Mouse (Mus musculus) c-Kit-positive CD71-positive TER-119-positive erythroid progenitor cells, embryonic 14.5 days (primary cell): ENCODE measurements around the gene Tex2.

Experiments used
- DNase-seq: peaks from one replicate; pipeline ENCODE4 v3.0.0-alpha.2; 2013; ENCODE audit warnings: low spot score

Tex2 gene

DNA sequence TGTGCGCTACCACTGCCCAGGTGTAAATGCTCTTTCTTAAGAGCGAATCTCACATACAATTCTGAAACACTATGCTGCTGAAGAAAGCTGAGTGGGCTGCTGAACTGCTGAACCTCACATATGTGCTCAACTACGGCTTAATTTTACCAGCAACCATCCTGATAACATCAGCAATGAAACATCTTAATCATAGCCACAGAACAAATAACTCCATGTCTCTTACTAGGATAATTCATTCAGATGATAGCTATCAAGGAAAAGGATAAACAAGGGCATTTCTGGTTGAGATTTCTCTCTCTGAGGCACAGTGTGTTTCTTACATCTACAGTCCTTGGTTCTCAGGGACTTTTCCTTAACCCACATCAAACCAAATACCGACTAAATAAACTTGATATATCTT lies 128.3 kb downstream of the Tex2 start:
- DNase-seq: no peak

DNA sequence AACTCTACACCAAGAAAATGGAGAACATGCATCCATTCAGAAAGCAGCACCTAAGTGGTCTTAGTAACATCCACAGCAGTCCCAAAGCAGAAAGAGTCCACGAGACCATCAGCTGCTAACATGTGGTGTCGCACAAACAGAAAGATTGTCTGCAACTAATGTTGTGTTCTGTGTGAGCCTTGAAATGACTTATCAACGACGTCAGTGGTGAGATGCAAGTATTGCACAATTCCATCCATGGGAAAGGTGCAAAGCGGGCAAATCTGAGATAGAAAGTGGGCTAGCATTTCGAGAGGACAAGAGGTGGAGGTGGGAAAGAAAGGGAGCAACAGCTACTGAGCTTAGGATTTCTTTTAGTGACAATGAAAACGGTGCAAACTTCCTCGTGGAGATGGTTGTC lies 130.4 kb downstream of the Tex2 start:
- DNase-seq: no peak

DNA sequence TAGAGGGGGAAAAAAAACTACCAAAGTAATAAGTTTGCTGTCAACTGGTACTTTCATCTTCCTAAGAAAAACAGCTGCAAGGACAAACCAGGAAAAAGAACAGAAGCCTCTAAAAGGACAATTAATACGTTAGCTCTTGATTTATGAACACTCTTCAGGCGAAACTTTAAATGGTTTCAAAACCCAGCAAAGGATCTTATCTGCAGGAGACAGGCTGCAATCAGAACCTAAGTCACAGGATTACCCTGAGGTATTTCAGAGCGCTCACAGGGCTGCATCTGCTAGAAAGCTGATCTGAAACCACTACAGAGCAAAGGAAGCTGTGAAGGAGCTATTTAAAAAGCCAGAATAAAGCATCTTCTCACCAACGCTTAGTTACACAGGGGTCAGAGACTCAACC lies 131.6 kb downstream of the Tex2 start:
- no peak for DNase-seq

DNA sequence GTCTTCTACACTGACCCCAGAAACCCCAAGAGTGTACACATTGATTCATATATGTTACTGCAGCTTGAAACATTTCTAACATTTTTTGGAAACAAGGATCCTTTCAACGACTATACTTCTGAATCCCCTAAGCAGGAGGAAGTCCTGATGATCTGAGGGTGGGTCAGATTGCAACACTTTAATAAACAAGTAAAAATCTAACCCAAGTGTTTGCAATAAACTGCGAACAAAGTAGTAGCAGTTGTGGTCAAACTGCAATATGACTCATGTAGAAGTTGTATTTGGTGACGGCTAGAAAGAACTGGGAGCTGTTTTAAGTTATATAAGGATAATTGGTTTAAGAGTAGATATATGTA lies 132.7 kb downstream of the Tex2 start:
- DNase-seq: no peak

DNA sequence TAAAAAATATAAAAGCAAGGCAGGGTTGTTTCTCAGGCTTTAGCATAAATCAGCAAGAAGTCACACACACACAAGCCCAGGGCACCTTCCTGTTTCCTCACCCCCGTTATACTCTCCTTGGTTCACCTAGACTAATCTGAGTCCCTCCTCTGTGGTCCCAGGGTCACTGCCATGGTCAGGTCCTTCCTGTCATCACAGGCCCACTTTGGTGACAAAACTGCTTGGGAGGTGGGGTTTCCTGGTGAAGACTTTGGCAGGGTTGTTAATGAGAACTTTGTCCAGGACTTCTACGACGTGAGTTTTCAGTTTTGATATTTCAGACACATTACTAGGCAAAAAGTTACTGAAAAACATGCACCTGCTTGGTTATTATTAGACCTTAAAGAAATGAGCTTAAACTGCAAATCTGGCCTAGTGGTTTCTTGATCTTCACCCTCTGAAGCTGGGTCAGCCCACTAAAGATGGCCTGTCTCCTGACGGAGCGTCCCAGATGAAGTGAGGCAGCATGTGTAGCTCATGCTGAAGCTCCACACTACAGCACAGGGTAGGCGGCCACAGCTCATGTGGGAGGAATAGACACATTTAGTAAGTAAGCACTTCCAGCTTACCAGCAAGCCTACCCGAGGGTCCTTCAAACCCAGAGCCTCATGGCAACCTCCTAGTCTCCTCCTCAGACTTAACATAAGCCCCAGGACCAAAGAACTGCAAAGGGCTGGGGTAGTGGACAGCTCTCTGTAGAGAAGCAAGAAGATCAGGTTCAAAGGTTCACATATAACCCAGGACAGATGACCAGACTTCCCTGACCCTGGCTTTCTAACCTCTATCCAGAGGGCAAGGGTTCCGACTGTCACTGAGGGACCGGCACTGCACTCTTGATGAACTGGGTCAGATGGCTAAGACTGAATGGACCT lies 133.3 kb downstream of the Tex2 start:
- DNase-seq: no peak

DNA sequence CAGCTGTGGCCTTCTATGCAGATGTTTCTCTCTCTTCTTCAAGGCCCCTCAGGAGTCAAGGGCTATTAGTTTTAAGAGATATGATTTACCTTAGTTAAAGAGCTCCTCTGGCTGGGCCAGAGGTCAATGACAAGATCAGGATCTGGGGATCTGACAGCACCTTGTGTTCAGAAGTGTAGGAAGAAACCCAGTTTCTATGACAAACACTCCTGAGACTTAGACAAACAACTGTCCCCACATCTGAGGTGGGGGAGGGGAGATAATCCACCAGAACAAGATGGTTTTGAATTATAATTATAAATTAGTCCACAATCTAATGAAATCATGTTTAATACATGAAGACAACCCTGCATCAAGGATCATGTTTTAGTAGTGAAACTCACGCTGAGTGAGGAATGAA lies 134.5 kb downstream of the Tex2 start:
- no peak for DNase-seq

DNA sequence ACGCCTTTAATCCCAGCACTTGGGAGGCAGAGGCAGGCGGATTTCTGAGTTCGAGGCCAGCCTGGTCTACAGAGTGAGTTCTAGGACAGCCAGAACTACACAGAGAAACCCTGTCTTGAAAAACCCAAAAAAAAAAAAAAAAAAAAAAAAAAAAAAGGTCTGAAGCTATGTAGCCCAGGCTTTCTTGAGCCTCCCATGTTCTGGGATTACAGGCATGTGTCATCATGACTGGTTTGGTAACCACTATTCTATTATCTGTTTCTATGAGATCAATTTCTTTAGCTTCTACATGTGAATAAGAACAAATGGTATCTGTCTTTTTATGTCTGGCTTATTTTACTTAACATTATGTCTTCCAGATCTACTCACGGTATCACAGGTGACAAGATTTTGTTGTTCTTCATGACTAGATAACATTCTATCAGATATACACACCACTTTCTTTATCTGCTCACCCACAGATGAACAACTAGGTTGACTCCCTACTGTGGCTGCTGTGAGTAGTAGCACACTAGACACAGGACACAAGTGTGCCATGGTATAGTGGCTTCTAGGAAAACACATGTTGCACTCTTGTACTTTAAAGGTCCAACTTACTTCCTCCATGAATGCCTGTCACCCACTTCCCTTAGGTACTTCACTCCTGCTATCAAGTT lies 135.6 kb downstream of the Tex2 start:
- DNase-seq: peak; percentile 13

DNA sequence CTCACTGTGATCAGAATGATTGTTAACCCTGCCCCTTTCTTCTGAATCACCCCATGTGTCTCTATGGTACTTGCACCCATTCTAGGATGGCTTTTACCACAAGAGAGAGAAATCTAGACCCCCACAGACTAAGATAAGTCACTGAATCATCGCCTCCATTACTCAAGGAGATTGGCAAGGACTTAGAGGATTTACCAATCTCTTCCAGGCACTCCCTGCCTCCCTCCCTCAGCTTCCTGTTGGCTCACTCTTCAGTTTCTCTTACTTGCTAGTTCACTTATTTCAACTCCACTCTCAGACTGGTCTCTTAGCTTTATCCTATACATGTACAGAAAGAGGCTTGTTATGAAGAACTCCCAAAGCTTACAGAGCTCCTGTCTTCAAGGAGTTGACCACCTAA lies 137.9 kb downstream of the Tex2 start:
- DNase-seq: no peak

DNA sequence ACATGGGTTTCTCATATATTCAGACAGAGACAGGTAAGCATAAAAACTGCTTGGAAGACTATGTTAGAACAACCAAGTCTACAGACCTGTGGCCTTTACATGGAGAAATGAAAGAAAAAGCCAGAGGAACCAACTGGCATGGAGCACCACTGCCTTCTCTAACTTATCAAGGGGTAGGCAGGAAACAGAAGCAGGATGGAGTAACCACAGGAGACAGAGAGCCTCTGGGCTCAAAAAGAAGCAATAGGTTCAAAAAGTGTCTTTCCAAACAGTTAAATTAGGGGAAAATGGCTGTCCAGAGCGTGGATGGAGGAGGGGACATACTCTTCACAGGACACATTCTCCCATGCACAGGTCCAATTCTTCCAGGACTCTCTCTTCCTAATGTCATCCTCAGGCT lies 141.6 kb downstream of the Tex2 start:
- no peak for DNase-seq

DNA sequence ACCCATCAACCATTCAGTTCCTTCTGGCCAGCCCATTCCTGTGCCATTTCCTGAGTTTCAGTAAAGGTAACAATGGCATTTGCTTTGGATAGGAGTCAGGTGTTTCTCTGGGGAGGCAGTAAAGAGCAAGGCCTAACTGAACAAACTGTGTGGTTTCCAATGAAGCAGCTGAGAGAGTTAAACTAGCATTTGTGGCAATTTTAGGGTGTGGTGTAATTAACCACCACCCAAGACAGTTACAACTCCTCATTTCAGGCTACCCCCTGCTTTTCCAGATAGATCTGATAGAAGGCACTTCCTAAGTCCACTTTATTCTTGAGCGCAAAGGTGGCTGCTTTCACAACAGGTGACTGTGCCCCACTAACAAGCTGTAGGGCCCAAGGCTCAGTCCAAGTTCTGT lies 144.7 kb downstream of the Tex2 start:
- DNase-seq: no peak

DNA sequence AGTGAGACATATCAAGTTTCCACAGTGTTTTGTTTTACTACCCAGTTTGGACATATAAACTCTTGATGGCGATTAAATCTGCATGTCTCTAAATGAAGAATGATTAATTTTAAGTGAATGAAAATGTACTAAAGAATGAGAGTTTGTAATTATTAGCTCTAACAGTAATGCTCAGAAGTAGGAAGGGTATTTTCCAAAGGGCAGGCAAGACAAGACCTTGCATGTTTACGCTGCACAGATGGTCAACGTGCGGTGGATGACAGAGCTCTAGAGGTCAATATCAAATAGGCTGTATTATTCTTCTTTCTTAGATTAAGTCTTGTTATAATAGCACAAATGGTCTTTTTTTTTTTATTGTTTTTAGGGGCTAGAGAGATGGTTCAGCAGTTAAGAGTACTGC lies 147.3 kb downstream of the Tex2 start:
- DNase-seq: no peak

DNA sequence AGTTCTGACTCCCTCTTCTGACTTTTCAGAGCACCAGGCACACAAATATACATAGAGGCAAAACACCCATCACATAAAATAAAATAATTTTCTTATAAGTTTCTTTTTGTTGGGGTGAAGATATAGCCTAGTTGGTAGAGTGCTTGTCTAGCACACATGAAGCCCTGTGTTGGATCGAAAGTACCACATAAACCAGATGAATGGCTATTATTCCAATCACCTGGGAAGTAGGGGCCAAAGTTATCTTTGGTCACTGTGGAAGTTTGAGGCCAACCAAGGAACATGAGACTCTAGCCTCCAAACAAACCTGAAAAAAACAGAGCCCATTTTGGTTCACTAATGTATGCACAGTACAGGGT lies 147.7 kb downstream of the Tex2 start:
- DNase-seq: no peak

DNA sequence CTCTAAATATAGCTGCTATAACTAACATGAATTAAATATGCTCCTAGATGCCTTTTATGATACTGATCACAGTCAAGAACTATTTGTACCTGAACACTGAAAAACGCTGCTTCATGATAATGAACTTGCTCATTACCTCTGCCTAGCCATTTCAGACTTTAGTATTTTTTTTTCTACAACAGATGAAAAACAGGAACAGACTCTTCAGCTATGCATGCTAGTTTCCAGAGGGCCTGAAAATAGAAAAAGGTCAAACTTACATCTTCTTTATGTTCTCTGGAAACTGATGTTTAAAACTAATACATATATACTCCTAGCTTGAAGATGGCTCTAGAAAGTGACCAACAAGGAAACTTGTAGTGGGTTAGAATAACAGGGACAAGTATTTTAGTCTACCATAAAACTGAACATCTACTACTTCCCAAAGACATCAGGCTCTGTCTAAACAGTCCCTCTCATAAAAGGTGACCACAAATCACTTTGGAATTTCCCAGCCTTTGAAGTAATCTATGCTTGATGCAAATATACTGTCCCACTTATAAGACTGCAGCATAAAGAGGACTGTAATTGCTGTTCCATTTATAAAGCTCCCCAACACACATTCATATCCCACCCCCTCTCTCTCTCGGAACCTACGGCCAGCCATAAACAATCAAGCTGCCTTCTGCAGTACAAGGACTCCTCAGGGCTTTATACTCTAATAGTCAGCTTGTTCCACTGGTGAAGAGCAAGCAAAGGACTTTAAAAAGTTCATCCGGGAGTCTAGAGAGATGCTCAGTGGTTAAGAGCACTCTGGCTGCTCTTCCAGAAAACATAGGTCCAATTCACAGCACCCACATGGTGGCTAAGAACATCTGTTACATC lies 148.3 kb downstream of the Tex2 start:
- DNase-seq: no peak

DNA sequence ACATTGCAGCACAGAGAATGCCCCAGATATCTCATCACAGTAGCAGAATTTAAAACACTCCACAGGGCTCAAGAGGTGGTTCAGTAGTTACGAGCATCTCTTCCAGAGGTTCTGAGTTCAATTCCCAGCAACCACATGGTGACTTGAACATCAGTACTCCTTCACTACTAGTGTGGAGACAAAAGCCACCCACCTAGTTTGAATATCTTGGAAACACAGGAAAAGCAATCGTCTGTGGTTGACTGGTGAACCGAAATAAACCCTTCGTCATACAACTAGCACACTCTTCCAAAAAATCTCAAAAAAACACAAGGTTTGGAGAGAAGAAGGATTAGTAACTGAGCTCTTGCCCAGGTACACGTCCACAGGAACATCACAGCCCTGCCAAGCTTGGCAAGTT lies 149.4 kb downstream of the Tex2 start:
- no peak for DNase-seq

DNA sequence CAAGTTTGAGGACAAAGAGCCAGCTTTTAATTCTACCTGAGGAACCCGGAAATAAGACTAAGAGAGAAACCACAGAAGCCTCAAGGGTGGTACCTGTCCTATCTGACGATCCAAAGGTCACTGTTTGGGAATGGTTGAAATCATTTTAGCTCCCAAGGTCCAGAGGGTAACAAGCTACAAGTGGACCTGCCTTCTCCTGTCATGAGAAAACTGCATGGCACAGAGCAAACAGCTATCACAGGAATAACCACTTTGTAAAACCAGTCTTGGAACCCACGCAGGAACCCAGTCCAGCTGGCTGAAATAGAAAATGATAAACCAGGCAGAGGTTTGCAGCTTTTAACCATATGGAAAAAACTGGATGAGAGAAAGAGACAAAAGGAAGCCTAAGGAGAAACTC lies 150.9 kb downstream of the Tex2 start:
- no peak for DNase-seq

DNA sequence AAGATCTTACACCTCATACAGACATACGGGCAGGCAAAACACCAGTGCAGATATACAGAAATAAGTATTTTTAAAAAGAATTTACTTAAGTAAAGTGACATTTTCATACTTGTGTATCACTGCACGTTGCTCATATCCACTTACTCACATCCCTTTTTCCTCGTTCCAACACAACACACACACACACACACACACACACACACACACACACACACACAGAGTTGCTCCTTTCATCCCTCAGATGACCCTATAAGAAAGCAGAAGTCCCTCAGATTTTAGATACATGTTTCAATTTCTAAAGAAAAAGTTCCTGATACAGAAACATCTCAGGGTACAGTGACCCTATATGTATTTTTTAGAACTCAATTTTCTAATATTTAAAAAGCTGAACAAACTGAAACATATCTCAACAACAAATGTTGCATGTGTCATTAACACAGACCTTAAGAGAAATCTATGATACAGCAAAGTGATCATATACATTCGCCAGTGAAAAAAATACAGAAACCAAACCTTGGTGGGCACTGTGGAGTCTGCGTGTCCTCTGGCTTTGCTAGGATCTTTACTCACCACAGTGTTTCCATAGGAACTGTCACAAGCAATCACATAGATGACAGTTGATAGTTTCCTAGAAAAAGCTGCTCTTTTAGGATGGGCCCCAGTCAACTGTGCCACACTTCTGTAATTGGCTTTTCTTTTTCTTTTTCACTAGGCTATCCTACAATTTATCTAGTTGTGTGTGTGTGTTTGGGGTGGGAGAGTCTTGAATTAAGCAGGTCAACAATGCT lies 151.9 kb downstream of the Tex2 start:
- no peak for DNase-seq

DNA sequence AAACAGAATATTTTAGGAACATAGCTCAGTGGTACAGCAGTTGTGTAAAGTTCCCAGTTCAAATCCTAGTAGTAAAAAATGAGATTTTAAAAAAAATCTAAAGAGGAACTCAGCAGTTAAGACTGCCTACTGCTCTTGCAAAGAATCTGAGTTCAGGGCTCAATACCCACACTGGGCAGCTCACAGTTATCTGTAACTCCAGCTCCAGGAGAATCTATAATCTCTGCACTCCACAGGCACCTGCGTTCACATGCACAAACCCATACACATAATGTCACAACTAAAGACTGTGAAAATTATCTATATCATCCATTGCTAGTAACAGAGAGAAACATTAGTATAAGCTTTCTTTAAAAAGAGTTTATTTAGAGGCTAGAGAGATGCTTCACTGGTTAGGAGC lies 152.6 kb downstream of the Tex2 start:
- no peak for DNase-seq

DNA sequence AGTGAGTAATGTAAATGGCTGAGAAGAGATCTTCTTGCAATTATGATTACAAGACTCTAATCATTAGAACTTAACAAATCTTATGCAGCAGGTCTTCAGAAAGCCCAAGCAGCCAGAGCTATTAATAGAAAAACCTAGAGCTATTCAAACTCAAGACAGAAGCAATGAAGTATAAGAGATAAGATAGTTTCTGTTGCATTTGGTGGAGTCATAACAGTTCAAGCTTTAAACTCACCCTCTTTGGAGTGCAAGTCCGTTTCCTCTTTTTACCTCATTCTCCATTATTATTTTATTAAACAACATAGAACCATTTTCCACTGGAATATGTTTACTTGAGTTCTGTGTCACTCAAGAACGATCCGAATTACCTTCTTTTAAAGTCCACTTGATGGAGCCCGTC lies 154.7 kb downstream of the Tex2 start:
- DNase-seq: no peak
